Mouse (Mus musculus): Measurements from ENCODE around the gene Tceal9. TPM values are rescaled to one million over a fixed set of nuclear protein-coding genes. Genes with fewer than 3 reads are reported as not detected.

Tceal9 gene
- total and polyA plus RNA-seq, 3 experiments = 79.9 to 197 (median 147) TPM

DNA sequence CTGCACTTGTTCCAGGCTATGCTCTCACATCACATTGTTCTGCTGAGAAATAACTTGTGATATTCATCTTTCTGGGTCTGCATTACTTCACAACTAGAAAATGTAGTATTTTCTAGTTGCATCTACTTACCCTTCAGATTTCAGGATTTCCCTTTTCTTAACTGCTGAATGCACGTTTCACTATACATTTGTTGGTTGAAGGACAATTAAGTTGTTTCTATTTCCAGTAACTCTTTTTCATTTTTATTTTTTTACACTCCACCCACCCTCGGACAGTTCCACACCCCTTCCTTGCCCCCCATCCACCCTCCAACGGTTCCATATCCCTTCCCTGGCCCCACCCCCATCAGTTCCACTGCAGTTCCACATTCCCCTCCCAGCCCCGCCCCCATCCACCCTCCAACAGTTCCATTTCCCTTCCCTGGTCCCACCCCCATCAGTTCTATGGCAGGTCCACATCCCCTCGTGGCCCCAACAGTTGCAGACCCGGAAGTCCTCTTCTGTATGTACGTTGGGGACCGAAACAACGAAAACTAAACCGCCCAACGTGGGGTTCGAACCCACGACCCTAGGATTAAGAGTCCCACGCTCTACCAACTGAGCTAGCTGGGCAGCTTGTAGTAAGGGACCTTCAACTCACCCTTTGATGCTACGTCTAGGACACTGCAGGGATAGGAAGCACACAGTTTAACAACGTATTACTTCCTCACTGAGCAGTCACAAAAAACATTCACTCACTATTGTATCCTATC is 49.5 kb upstream of the Tceal9 start:
- no peak overlapping the region for H3K9ac ChIP-seq (ENCODE audit: insufficient read depth, low read depth)
- H3K4me3 ChIP-seq (replicated peaks in 1 of 3; ENCODE audit: low read depth in 2 of 3, low read length in 2 of 3, poor library complexity in 1 of 3) = no peak overlapping the region

DNA sequence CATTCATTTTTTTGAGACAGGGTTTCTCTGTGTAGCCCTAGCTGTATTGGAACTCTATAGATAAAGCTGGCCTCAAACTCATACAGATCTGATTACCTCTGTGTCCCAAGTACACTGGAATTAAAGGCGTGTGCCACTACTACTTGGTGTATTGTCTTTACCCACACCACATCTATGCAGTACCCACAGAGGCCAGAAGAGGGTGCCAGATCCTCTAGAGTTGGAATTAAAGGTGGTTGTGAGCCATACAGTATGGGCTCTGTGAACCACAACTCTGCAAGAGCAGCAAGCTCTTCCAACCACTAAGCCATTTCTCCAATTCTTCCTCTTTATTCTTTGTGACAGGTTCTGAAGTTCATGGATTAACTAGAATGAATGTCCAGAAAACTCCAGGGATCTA is 48.0 kb upstream of the Tceal9 start:
- no peak overlapping the region for H3K27ac ChIP-seq (ENCODE audit: insufficient read depth, low read depth)
- dilution Hi-C loops (cut with MboI; ENCODE audit: extremely low pct_ligation_motif_present, extremely low pct_unique_long_range_greater_than_20kb, low sequenced_read_pairs) = no loop called here
- no peak overlapping the region for H3K4me2 ChIP-seq (ENCODE audit: insufficient read depth, low read depth, poor library complexity, severe bottlenecking)
- H3K36me3 ChIP-seq (replicated peaks in 1 of 2; ENCODE audit: control insufficient read depth in 1 of 2, insufficient read depth in 1 of 2, low read length in 1 of 2) = no peaks in the 10 kb centered on the region
- H3K27me3 ChIP-seq (replicated peaks) = no peaks in the 10 kb centered on the region
- no peak overlapping the region for H3K9ac ChIP-seq (ENCODE audit: insufficient read depth, low read depth)
- TF ChIP-seq EP300 (IDR thresholded peaks at IDR 0.05; ENCODE audit: low read length) (no peak), E2F4 (IDR thresholded peaks at IDR 0.05; ENCODE audit: insufficient replicate concordance, low read depth, low read length) (no peak), ZC3H11A (IDR thresholded peaks at IDR 0.05; ENCODE audit: low read depth, low read length) (no peak), TCF12 (IDR thresholded peaks at IDR 0.05; ENCODE audit: low read depth, low read length) (no peak), RAD21 (IDR thresholded peaks at IDR 0.05; ENCODE audit: low read depth, low read length) (peak; percentile 51), SMC3 (IDR thresholded peaks at IDR 0.05; ENCODE audit: low read depth, low read length) (peak; percentile 36; the same call in 1 of the 2 replicates), JUND (conservative IDR thresholded peaks at IDR 0.05; ENCODE audit: low read depth, low read length) (no peak), MAX (IDR thresholded peaks at IDR 0.05; ENCODE audit: low read length) (no peak), CTCF (conservative IDR thresholded peaks at IDR 0.05 in 1 of 2, IDR thresholded peaks at IDR 0.05 in 1 of 2; ENCODE audit: low read depth in 2 of 2, low read length in 2 of 2) (peak; percentile 19 to 62; a peak in 2 of 4 replicates)
- peak; percentile 31 for DNase-seq (ENCODE audit: extremely low read depth)
- in situ Hi-C loops (cut with MboI; ENCODE audit: low pct_ligation_motif_present, low pct_unique_long_range_greater_than_20kb, low sequenced_read_pairs) = loop anchor here (25.0 kb wide), 1 partner anchor 115 kb away; no protein-coding TSS in a partner anchor
- no peak overlapping the region for H3K4me3 ChIP-seq (replicated peaks in 1 of 3; ENCODE audit: low read depth in 2 of 3, low read length in 2 of 3, poor library complexity in 1 of 3)
- H3K79me2 ChIP-seq (replicated peaks; ENCODE audit: control insufficient read depth, extremely low read depth, insufficient read depth, poor library complexity, severe bottlenecking) = no peaks in the 10 kb centered on the region
- no peaks in the 10 kb centered on the region for H3K9me3 ChIP-seq (replicated peaks; ENCODE audit: low read length)
- H3K4me1 ChIP-seq (ENCODE audit: control insufficient read depth in 1 of 2, insufficient read depth in 2 of 2) = no peaks in the 10 kb centered on the region

More for the DNA sequence above, 49.5 kb upstream of the Tceal9 start:
- no peak overlapping the region for H3K27ac ChIP-seq (ENCODE audit: insufficient read depth, low read depth)
- TF ChIP-seq SIN3A (IDR thresholded peaks at IDR 0.05; ENCODE audit: low read length) (no peak), RCOR1 (conservative IDR thresholded peaks at IDR 0.05; ENCODE audit: low read depth, low read length) (no peak), NRF1 (IDR thresholded peaks at IDR 0.05; ENCODE audit: low read depth, low read length) (no peak), TCF12 (IDR thresholded peaks at IDR 0.05; ENCODE audit: low read depth, low read length) (no peak), MAZ (IDR thresholded peaks at IDR 0.05; ENCODE audit: low read depth, low read length) (no peak), TBP (conservative IDR thresholded peaks at IDR 0.05; ENCODE audit: low read depth, low read length) (peak; percentile 88), ELF1 (IDR thresholded peaks at IDR 0.05; ENCODE audit: low read depth, low read length) (0 out of 2 replicates have a peak, but pooled peaks have one; percentile 15), JUN (IDR thresholded peaks at IDR 0.05; ENCODE audit: insufficient read depth, low read depth, low read length) (no peak)
- no peaks in the 10 kb centered on the region for H3K4me1 ChIP-seq (ENCODE audit: control insufficient read depth in 1 of 2, insufficient read depth in 2 of 2)
- H3K79me2 ChIP-seq (replicated peaks; ENCODE audit: control insufficient read depth, extremely low read depth, insufficient read depth, poor library complexity, severe bottlenecking) = no peaks in the 10 kb centered on the region
- dilution Hi-C loops (cut with MboI; ENCODE audit: extremely low pct_ligation_motif_present, extremely low pct_unique_long_range_greater_than_20kb, low sequenced_read_pairs) = no loop called here
- no peaks in the 10 kb centered on the region for H3K27me3 ChIP-seq (replicated peaks)
- DNase-seq (ENCODE audit: extremely low read depth) = no peak
- no peaks in the 10 kb centered on the region for H3K9me3 ChIP-seq (replicated peaks; ENCODE audit: low read length)
- no peaks in the 10 kb centered on the region for H3K36me3 ChIP-seq (replicated peaks in 1 of 2; ENCODE audit: control insufficient read depth in 1 of 2, insufficient read depth in 1 of 2, low read length in 1 of 2)
- in situ Hi-C loops (cut with MboI; ENCODE audit: low pct_ligation_motif_present, low pct_unique_long_range_greater_than_20kb, low sequenced_read_pairs) = loop anchor here (25.0 kb wide), 1 partner anchor 117 kb away; no protein-coding TSS in a partner anchor
- no peak overlapping the region for H3K4me2 ChIP-seq (ENCODE audit: insufficient read depth, low read depth, poor library complexity, severe bottlenecking)
